Mouse (Mus musculus) MEL (cell line): Measurements from ENCODE around the gene Hist1h4n. TPM values are rescaled to one million over a fixed set of nuclear protein-coding genes. Genes with fewer than 3 reads are reported as not detected.

ENCODE experiments used
- DNase-seq: peaks from one replicate; pipeline ENCODE4 v3.0.0; 2011; ENCODE audit warnings: low read depth, low spot score
- H3K27ac ChIP-seq: 2 replicates; pipeline ENCODE4 v1.5.1; 2012; ENCODE audit warnings: low read depth, mild to moderate bottlenecking, control low read depth, low read length, moderate library complexity; ENCODE audit not compliant: control insufficient read depth
- H3K27me3 ChIP-seq, 2 experiments: fragments of 150-350 bp in 1 of 2; sonication (generic) in 1 of 2; 2 replicates each; pipeline ENCODE4 v1.6.1; 2012; ENCODE audit warnings: low read length in 2 of 2, mild to moderate bottlenecking in 2 of 2, improper control_type of control experiment in 1 of 2, moderate library complexity in 1 of 2; ENCODE audit not compliant: insufficient read depth in 2 of 2, control insufficient read depth in 1 of 2
- H3K36me3 ChIP-seq, 2 experiments: 2 replicates each; pipeline ENCODE4 v1.6.1; 2012 to 2014; ENCODE audit warnings: low read length in 2 of 2, improper control_type of control experiment in 1 of 2, inconsistent platforms in 1 of 2, mild to moderate bottlenecking in 1 of 2; ENCODE audit not compliant: insufficient read depth in 2 of 2, control insufficient read depth in 1 of 2
- H3K4me1 ChIP-seq, 2 experiments: fragments of 150-350 bp in 1 of 2; sonication (generic) in 1 of 2; 2 replicates each; pipeline ENCODE4 v1.6.1; 2012; ENCODE audit warnings: low read length in 2 of 2, improper control_type of control experiment in 1 of 2, mild to moderate bottlenecking in 1 of 2; ENCODE audit not compliant: insufficient read depth in 2 of 2, control insufficient read depth in 1 of 2
- H3K4me3 ChIP-seq, 2 experiments: fragments of 150-350 bp in 1 of 2; sonication (generic) in 1 of 2; 2 replicates each; pipeline ENCODE4 v1.5.1; 2012; ENCODE audit warnings: low read depth in 2 of 2, low read length in 2 of 2, mild to moderate bottlenecking in 2 of 2, moderate library complexity in 2 of 2, control low read depth in 1 of 2, improper control_type of control experiment in 1 of 2; ENCODE audit not compliant: control insufficient read depth in 1 of 2, insufficient read depth in 1 of 2
- H3K79me2 ChIP-seq: 2 replicates; pipeline ENCODE4 v1.6.1; 2012; ENCODE audit warnings: mild to moderate bottlenecking, low read length, moderate library complexity; ENCODE audit not compliant: control insufficient read depth, poor library complexity, insufficient read depth
- H3K9ac ChIP-seq: 2 replicates; pipeline ENCODE4 v1.6.1; 2012; ENCODE audit warnings: low read depth, mild to moderate bottlenecking, control low read depth, low read length, moderate library complexity; ENCODE audit not compliant: control insufficient read depth, poor library complexity, severe bottlenecking
- H3K9me3 ChIP-seq: fragments of 150-350 bp; sonication (generic); replicated peaks from 2 replicates; pipeline ENCODE4 v1.6.1; 2012; ENCODE audit warnings: mild to moderate bottlenecking, low read length, improper control_type of control experiment, moderate library complexity; ENCODE audit not compliant: insufficient read depth
- E2F4 ChIP-seq: IDR thresholded peaks from 2 replicates; pipeline ENCODE4 v1.6.1; 2011; ENCODE audit warnings: low read depth, low read length, improper control_type of control experiment, borderline replicate concordance
- ELF1 ChIP-seq: IDR thresholded peaks from 2 replicates; pipeline ENCODE4 v1.6.1; 2014; ENCODE audit warnings: low read depth, mild to moderate bottlenecking, inconsistent platforms, low read length, improper control_type of control experiment, moderate library complexity
- ETS1 ChIP-seq: IDR thresholded peaks from 2 replicates; pipeline ENCODE4 v1.6.1; 2012; ENCODE audit warnings: low read depth, mild to moderate bottlenecking, inconsistent platforms, low read length, improper control_type of control experiment, moderate library complexity
- KAT2A ChIP-seq: conservative IDR thresholded peaks from 2 replicates; pipeline ENCODE4 v1.6.1; 2012; ENCODE audit warnings: low read depth, low read length, improper control_type of control experiment, inconsistent platforms
- MAFK ChIP-seq: IDR thresholded peaks from 2 replicates; pipeline ENCODE4 v1.6.1; 2011; ENCODE audit warnings: low read depth, mild to moderate bottlenecking, low read length, improper control_type of control experiment, borderline replicate concordance
- MAZ ChIP-seq: IDR thresholded peaks from 2 replicates; pipeline ENCODE4 v1.6.1; 2012; ENCODE audit warnings: low read depth, mild to moderate bottlenecking, inconsistent platforms, low read length, improper control_type of control experiment
- MEF2A ChIP-seq: IDR thresholded peaks from 2 replicates; pipeline ENCODE4 v1.6.1; 2014; ENCODE audit warnings: low read depth, mild to moderate bottlenecking, inconsistent platforms, low read length, improper control_type of control experiment; ENCODE audit not compliant: poor library complexity, insufficient replicate concordance, severe bottlenecking; ENCODE audit errors: extremely low read depth
- MXI1 ChIP-seq: IDR thresholded peaks from 2 replicates; pipeline ENCODE4 v1.6.1; 2011; ENCODE audit warnings: mild to moderate bottlenecking, low read depth, low read length, improper control_type of control experiment
- MYB ChIP-seq: IDR thresholded peaks from 2 replicates; pipeline ENCODE4 v1.6.1; 2011; ENCODE audit warnings: mild to moderate bottlenecking, low read depth, low read length, improper control_type of control experiment
- MYC ChIP-seq: IDR thresholded peaks from 2 replicates; pipeline ENCODE4 v1.6.1; 2011; ENCODE audit warnings: low read depth, mild to moderate bottlenecking, low read length, improper control_type of control experiment, moderate library complexity
- NELFE ChIP-seq: IDR thresholded peaks from 2 replicates; pipeline ENCODE4 v1.6.1; 2011; ENCODE audit warnings: low read depth, low read length, improper control_type of control experiment
- NRF1 ChIP-seq: IDR thresholded peaks from 2 replicates; pipeline ENCODE4 v1.6.1; 2014; ENCODE audit warnings: low read depth, mild to moderate bottlenecking, inconsistent platforms, low read length, improper control_type of control experiment, moderate library complexity; ENCODE audit not compliant: poor library complexity, insufficient read depth, severe bottlenecking
- POLR2A ChIP-seq, 2 experiments: IDR thresholded peaks; 2 replicates each; pipeline ENCODE4 v1.6.1; 2011 to 2012; ENCODE audit warnings: low read length in 2 of 2, mild to moderate bottlenecking in 2 of 2, control low read depth in 1 of 2, improper control_type of control experiment in 1 of 2, low read depth in 1 of 2, moderate library complexity in 1 of 2; ENCODE audit not compliant: control insufficient read depth in 1 of 2, insufficient read depth in 1 of 2, poor library complexity in 1 of 2
- POLR2AphosphoS2 ChIP-seq: IDR thresholded peaks from 2 replicates; pipeline ENCODE4 v1.6.1; 2011; ENCODE audit warnings: low read length, improper control_type of control experiment
- POLR2AphosphoS5 ChIP-seq: IDR thresholded peaks from 2 replicates; pipeline ENCODE4 v1.6.1; 2012; ENCODE audit warnings: low read depth, borderline replicate concordance, mild to moderate bottlenecking, inconsistent platforms, low read length, moderate library complexity, mixed read lengths
- RCOR1 ChIP-seq: IDR thresholded peaks from 2 replicates; pipeline ENCODE4 v1.6.1; 2012; ENCODE audit warnings: low read depth, mild to moderate bottlenecking, inconsistent platforms, low read length, improper control_type of control experiment
- TBP ChIP-seq: IDR thresholded peaks from 2 replicates; pipeline ENCODE4 v1.8.0; 2011; ENCODE audit warnings: low read depth, low read length, improper control_type of control experiment
- TCF12 ChIP-seq: IDR thresholded peaks from 2 replicates; pipeline ENCODE4 v1.6.1; 2014; ENCODE audit warnings: low read depth, mild to moderate bottlenecking, inconsistent platforms, low read length, improper control_type of control experiment, moderate library complexity
- UBTF ChIP-seq: IDR thresholded peaks from 2 replicates; pipeline ENCODE4 v1.6.1; 2012; ENCODE audit warnings: low read depth, mild to moderate bottlenecking, inconsistent platforms, low read length, improper control_type of control experiment, moderate library complexity, borderline replicate concordance; ENCODE audit not compliant: insufficient read depth
- USF1 ChIP-seq: IDR thresholded peaks from 2 replicates; pipeline ENCODE4 v1.6.1; 2014; ENCODE audit warnings: low read depth, mild to moderate bottlenecking, inconsistent platforms, low read length, improper control_type of control experiment, moderate library complexity
- USF2 ChIP-seq, 2 experiments: IDR thresholded peaks; 2 replicates each; pipeline ENCODE4 v1.6.1; 2011 to 2012; ENCODE audit warnings: improper control_type of control experiment in 2 of 2, low read length in 2 of 2, borderline replicate concordance in 1 of 2, inconsistent platforms in 1 of 2, low read depth in 1 of 2, mild to moderate bottlenecking in 1 of 2; ENCODE audit not compliant: insufficient read depth in 1 of 2
- ZC3H11A ChIP-seq: IDR thresholded peaks from 2 replicates; pipeline ENCODE4 v1.6.1; 2012; ENCODE audit warnings: low read depth, mild to moderate bottlenecking, inconsistent platforms, low read length, improper control_type of control experiment
- ZKSCAN1 ChIP-seq: IDR thresholded peaks from 2 replicates; pipeline ENCODE4 v1.6.1; 2012; ENCODE audit warnings: low read depth, mild to moderate bottlenecking, inconsistent platforms, low read length, improper control_type of control experiment, moderate library complexity
- ZNF384 ChIP-seq: IDR thresholded peaks from 2 replicates; pipeline ENCODE4 v1.6.1; 2012; ENCODE audit warnings: low read depth, mild to moderate bottlenecking, inconsistent platforms, low read length, improper control_type of control experiment
- polyA plus RNA-seq, 2 experiments: library from polyadenylated mRNA; stranded (reverse) in 1 of 2; unstranded in 1 of 2; fragments of >175 nt in 1 of 2; fragments of >200 nt in 1 of 2; gene quantifications; 2 replicates each; pipeline versions ENCODE4 v1.2.1 to v1.2.4; 2012; ENCODE audit warnings: low replicate concordance in 2 of 2, low read depth in 1 of 2; ENCODE audit not compliant: insufficient read length in 2 of 2, insufficient read depth in 1 of 2, missing spikeins in 1 of 2
- total RNA-seq: library from RNA; depleted of rRNA; stranded (reverse); fragments of 300-350 nt; gene quantifications from 2 replicates; pipeline ENCODE4 v1.2.3, GENCODE M21; 2012

The Hist1h4n gene
- total and polyA plus RNA-seq, 3 experiments: 9.0 to 9,853 TPM; not detected in 1

- H3K36me3 ChIP-seq: no peaks in the 10 kb centered on the region
- no peak overlapping the region for H3K27ac ChIP-seq
- H3K4me1 ChIP-seq: peaks cover 0 to 9% of the 10 kb centered on the region in 2 experiments; a peak in 1 of 4 replicates
- peaks cover 0 to 7% of the 10 kb centered on the region in 2 experiments for H3K27me3 ChIP-seq
- no peaks in the 10 kb centered on the region for H3K79me2 ChIP-seq
- no peak overlapping the region for H3K9ac ChIP-seq
- DNase-seq: no peak
- TF ChIP-seq NELFE: no peak
- TF ChIP-seq ELF1: no peak
- TF ChIP-seq MXI1: no peak
- TF ChIP-seq MEF2A: no peak
- no peak for TF ChIP-seq ETS1
- no peak for TF ChIP-seq POLR2A (IDR thresholded peaks at IDR 0.05; ENCODE audit: control insufficient read depth in 1 of 2, insufficient read depth in 1 of 2, low read depth in 1 of 2, low read length in 2 of 2, poor library complexity in 1 of 2)
- TF ChIP-seq TBP: no peak
- no peak for TF ChIP-seq KAT2A
- no peak for TF ChIP-seq E2F4
- no peak for TF ChIP-seq ZKSCAN1
- TF ChIP-seq MAFK: no peak
- TF ChIP-seq RCOR1: no peak
- TF ChIP-seq ZC3H11A: no peak
- TF ChIP-seq NRF1: no peak
- no peak for TF ChIP-seq MYB
- no peak for TF ChIP-seq POLR2AphosphoS5
- H3K4me3 ChIP-seq: no peak overlapping the region
- H3K9me3 ChIP-seq: no peaks in the 10 kb centered on the region
These were observed 29.6 kb upstream of the Hist1h4n start for GRCm38 (mm10) chr13:21861608-21862007.

- H3K9me3 ChIP-seq: no peaks in the 10 kb centered on the region
- no peak overlapping the region for H3K27ac ChIP-seq
- H3K9ac ChIP-seq: peak overlapping the region; percentile 53
- H3K4me1 ChIP-seq: peaks cover 0 to 16% of the 10 kb centered on the region in 2 experiments; a peak in 2 of 4 replicates
- H3K27me3 ChIP-seq: no peaks in the 10 kb centered on the region; a peak in 1 of 4 replicates
- H3K79me2 ChIP-seq: no peaks in the 10 kb centered on the region
- H3K4me3 ChIP-seq: peak overlapping the region; percentile 56 to 76
- peaks cover 0 to 19% of the 10 kb centered on the region in 2 experiments; a peak in 2 of 4 replicates for H3K36me3 ChIP-seq
- DNase-seq: peak; percentile 72
- TF ChIP-seq UBTF (no peak), MAZ (no peak), ELF1 (peak; percentile 56; the same call in 1 of the 2 replicates), USF1 (no peak), POLR2AphosphoS2 (no peak), USF2 (IDR thresholded peaks at IDR 0.05; ENCODE audit: borderline replicate concordance in 1 of 2, insufficient read depth in 1 of 2, low read depth in 1 of 2, low read length in 2 of 2) (no peak), MYC (no peak), MYB (no peak), ZNF384 (0 out of 2 replicates have a peak, but pooled peaks have one; percentile 37), TBP (peak; percentile 100), MAFK (peak; percentile 99), TCF12 (no peak)
These were observed 23.7 kb upstream of the Hist1h4n start for GRCm38 (mm10) chr13:21855698-21856162.
